Mouse (Mus musculus) adrenal gland, postnatal 14 days (tissue): Measurements from ENCODE around the gene Ilf2. TPM values are rescaled to one million over a fixed set of nuclear protein-coding genes. Genes with fewer than 3 reads are reported as not detected.

Source experiments
- DNase-seq: peaks from one replicate; pipeline ENCODE4 v3.0.0; 2021; ENCODE audit warnings: mixed read lengths
- total RNA-seq: library from RNA; stranded (reverse); gene quantifications from 2 replicates; pipeline ENCODE4 v1.2.3, GENCODE M21; 2021

The Ilf2 gene
- total RNA-seq, 1 experiment from 2014 or later = 54.7 TPM

DNA sequence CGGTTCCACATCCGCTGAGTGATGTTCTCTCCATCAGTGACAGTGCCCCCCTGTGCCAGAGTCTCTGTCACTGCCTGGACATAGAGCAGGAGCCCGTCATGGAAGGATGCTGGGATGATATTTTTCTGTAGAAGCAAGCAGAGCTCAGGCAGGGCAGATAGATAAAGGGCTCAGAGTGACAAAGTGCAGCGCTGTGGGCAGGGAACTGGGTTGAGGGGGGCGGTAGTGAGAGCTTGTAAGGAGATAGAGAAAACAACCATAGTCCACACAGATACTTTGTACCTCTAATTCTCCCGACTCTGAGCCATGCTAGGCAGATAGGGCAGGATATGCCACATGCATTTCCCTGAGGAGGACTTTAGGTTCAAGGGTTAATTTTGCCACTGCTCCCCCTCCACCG, 13.3 kb upstream of the Ilf2 start:
- peak; percentile 42 for DNase-seq

GRCm38 (mm10) chr3:90464552-90465080, 11.3 kb upstream of the Ilf2 start:
- DNase-seq = peak; percentile 81

- DNase-seq = peak; percentile 59
Measured at GRCm38 (mm10) chr3:90465081-90465685, 10.7 kb upstream of the Ilf2 start.

DNA sequence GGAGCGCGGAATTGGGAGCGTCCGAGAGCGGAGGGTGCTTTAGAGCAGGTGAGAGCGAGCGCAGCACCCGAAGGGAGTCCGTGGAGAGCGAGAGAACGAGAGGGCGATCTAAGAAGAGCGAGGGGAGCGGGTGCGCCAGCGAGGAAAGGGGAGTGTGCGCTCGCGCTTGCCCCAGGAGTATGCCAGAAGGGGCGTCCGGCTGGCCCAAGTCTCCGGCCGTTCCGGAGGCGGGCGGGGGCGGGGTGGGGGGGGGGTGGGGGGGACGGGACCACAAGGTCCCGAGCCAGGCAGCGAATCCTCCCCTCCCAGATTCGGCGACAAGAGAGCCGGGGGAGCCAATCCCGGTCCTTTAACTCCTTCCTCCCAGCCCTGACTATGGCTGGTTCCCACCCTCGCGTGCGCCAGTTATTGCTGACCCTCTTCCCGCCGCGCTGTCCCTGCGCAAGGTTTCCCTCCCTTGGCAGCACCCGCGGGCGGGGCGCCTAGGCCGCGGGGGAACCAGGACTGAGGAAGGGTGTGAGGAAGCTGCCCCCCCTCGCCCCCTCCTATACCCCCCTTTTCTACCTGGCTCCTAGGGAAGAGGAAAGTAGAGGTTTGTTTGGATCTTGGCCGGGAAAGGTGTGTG, 10.1 kb upstream of the Ilf2 start, which contains the start of gene Npr1:
Gene Npr1, minus strand, starts transcription at position 181 of the 625 bp plus-strand sequence.
- DNase-seq = peak; percentile 83

GRCm38 (mm10) chr3:90466311-90466766, 9.6 kb upstream of the Ilf2 start:
- DNase-seq = peak; percentile 83

- DNase-seq = no peak
Measured at GRCm38 (mm10) chr3:90467618-90468300, 8.2 kb upstream of the Ilf2 start.

GRCm38 (mm10) chr3:90472213-90472612, 3.7 kb upstream of the Ilf2 start:
- peak; percentile 73 for DNase-seq

- no peak for DNase-seq
Measured at GRCm38 (mm10) chr3:90475151-90475830, 635 bp upstream of the Ilf2 start.

DNA sequence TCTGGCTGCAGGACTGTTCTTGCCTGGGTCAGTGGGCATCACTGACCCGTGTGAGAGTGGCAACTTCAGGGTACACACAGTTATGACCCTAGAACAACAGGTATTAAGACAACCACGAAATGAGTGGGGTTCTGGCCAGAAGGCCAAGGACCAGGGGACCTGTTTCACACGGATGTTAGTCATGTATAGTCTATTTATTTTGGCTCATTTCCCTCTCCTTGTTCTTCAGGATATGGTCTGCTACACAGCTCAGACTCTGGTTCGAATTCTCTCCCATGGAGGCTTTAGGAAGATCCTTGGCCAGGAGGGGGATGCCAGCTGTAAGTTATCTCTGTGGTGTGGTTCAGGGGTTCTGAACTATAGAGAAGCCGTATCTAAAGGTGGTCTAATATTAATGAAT, 11.1 kb downstream of the Ilf2 start:
- no peak for DNase-seq

DNA sequence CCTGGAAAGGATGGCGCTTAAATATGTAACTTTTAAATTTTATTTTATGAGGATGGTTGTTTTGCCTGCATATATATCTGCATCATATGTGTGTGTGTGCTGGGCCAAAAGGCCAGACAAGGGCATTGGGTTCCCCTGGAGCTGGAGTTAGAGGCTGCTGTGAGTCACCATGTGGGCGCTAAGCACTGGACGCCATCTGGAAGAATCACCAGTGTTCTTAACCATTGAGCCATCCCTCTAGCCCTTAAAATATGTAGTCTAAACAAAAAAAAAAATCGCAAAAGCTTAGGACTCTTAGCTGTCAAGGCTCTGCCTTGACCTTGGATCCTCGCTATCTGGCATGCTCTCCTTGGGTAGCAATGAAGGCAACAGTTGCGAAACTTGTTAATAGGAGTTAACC, 12.7 kb downstream of the Ilf2 start:
- no peak for DNase-seq

GRCm38 (mm10) chr3:90490696-90491256, 14.8 kb downstream of the Ilf2 start, which contains the start of gene Snapin:
Gene Snapin, minus strand, starts transcription at chr3:90491033.
- peak; percentile 97 for DNase-seq

GRCm38 (mm10) chr3:90491350-90491749, 15.4 kb downstream of the Ilf2 start:
- peak; percentile 50 for DNase-seq

GRCm38 (mm10) chr3:90493831-90494540, 18.1 kb downstream of the Ilf2 start:
- DNase-seq = no peak

GRCm38 (mm10) chr3:90495850-90496525, 20.1 kb downstream of the Ilf2 start:
- DNase-seq = no peak

DNA sequence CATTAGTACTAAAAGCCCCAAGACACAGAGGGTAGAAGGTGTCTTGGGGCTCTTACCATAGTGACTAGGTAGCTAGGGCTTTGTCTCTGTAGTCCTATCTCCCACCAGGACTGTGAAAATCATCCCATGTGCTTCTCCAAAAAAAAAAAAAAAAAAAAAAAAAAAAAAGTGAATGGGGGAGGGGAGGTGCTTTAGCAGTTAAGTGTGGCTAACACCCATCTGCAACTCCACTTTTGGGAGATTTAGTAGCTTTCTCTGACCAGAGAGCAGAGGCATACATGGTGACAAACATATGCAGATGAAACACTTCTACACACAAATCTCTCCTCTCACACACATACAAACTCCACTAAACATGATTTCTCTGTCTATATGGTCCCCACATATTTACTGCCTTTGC, 21.7 kb downstream of the Ilf2 start:
- no peak for DNase-seq

DNA sequence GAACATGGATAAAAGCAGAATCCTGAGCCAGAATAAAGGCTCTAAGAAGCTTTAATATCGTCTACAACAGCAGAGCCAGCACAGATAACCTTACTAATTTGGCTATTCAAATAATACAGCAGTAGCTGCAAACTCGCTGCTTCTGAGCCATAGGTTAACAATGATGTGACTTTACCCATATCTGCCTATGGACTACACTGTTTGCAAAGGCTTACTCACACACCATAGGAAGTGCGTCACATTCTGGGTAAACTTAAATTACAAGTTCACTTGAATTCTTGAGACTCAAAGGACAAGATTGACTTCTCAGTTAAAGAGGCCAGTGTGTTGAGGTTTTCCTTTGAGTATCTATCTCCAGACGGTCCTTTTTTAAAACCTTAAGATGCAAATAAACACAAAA, 27.5 kb downstream of the Ilf2 start:
- no peak for DNase-seq

DNA sequence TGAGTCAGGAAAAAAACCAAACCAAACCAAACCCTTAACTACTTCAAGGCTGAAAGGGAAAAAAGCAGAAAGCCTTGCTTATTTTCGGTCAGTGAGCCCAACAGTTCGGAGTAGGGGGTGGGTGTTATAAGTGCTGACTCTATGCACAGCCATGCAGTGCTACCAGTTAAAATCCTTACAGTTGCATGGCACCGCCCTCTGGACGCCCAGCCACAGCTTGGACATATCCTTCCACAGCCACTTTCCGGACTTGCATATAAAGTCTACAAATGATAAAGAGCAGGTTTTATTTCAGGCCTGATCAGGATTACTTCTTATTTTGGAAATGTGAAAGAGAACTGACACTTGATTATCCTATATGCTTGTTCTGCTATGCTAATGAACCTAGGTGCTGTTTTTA, 29.3 kb downstream of the Ilf2 start:
- no peak for DNase-seq

DNA sequence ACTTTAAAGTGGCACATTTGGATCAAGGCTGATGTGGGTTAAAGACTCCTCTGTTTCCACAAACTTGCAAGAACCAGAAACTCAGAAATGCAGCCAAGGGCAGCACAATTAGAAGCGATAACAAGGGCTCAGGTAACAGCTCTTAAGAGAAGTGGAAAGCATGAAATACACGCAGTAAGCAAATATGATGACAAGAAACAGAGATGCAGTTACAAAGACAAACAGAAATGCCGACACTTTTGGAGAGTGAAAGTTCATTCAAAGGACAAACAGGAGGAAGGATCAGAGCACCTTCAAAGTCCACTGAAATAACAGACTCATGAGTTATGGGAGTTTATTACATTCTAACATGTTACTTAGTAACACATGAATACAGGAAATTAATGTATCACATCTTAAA, 30.4 kb downstream of the Ilf2 start:
- DNase-seq = no peak

- no peak for DNase-seq
Measured at GRCm38 (mm10) chr3:90508287-90508949, 32.5 kb downstream of the Ilf2 start.
